Mouse (Mus musculus) cortical plate, adult 2 months (tissue): ENCODE measurements around the gene Bach2. TPM values are rescaled to one million over a fixed set of nuclear protein-coding genes. Genes with fewer than 3 reads are reported as not detected.
A peak's percentile ranks its signal among the peaks of the same experiment; 100 is the strongest.

Experiments
- H3K27ac ChIP-seq: fragments of 200-500 bp; 2 replicates; pipeline ENCODE4 v1.5.1; 2012; ENCODE audit warnings: low read length, control low read depth, inconsistent platforms; ENCODE audit not compliant: insufficient read depth
- H3K4me1 ChIP-seq: fragments of 200-500 bp; 2 replicates; pipeline ENCODE4 v1.6.1; 2011; ENCODE audit warnings: low read length; ENCODE audit not compliant: control insufficient read depth, insufficient read depth
- H3K4me3 ChIP-seq: fragments of 200-500 bp; 2 replicates; pipeline ENCODE4 v1.5.1; 2011; ENCODE audit warnings: mild to moderate bottlenecking, low read length, control low read depth; ENCODE audit not compliant: insufficient read depth
- CTCF ChIP-seq: fragments of 200-500 bp; IDR thresholded peaks from 2 replicates; pipeline ENCODE4 v1.5.1; 2011; ENCODE audit warnings: mild to moderate bottlenecking, control low read depth, low read length; ENCODE audit not compliant: insufficient read depth; ENCODE audit errors: extremely low read depth
- POLR2A ChIP-seq: fragments of 200-500 bp; IDR thresholded peaks from 2 replicates; pipeline ENCODE4 v1.6.1; 2011; ENCODE audit warnings: mild to moderate bottlenecking, low read length, control low read depth; ENCODE audit not compliant: insufficient read depth; ENCODE audit errors: extremely low read depth
- polyA plus RNA-seq: library from polyadenylated mRNA; depleted of rRNA; stranded (reverse); fragments of >200 nt; gene quantifications from 2 replicates; pipeline ENCODE4 v1.2.3, GENCODE M21; 2012

Bach2 gene
- polyA plus RNA-seq, 1 experiment: 5.4 TPM

GRCm38 (mm10) chr4:32246801-32247200 is 8.2 kb downstream of the Bach2 start:
- Histone ChIP-seq H3K4me1 (peaks cover 11% of the 10 kb centered on the region), H3K4me3 (no peak overlapping the region), H3K27ac (no peak overlapping the region)
- TF ChIP-seq CTCF: no peak
- TF ChIP-seq POLR2A: no peak

- peaks cover 9% of the 10 kb centered on the region; the same call in 1 of the 2 replicates for H3K4me1 ChIP-seq
- H3K27ac ChIP-seq: no peak overlapping the region
- TF ChIP-seq POLR2A (no peak), CTCF (no peak)
- H3K4me3 ChIP-seq: no peak overlapping the region
Observed at GRCm38 (mm10) chr4:32247463-32248113, 9.0 kb downstream of the Bach2 start.

GRCm38 (mm10) chr4:32248236-32248635 is 9.6 kb downstream of the Bach2 start:
- TF ChIP-seq POLR2A: no peak
- TF ChIP-seq CTCF: peak; percentile 86
- peaks cover 9% of the 10 kb centered on the region; the same call in 1 of the 2 replicates for H3K4me1 ChIP-seq
- H3K4me3 ChIP-seq: no peak overlapping the region
- no peak overlapping the region for H3K27ac ChIP-seq

- no peak for TF ChIP-seq POLR2A
- no peak overlapping the region for H3K27ac ChIP-seq
Observed at GRCm38 (mm10) chr4:32248990-32249393, 10.4 kb downstream of the Bach2 start.

GRCm38 (mm10) chr4:32249748-32250332 is 11.2 kb downstream of the Bach2 start:
- Histone ChIP-seq H3K27ac (peak overlapping the region; percentile 7; the same call in 1 of the 2 replicates), H3K4me1 (peaks cover 9% of the 10 kb centered on the region; the same call in 1 of the 2 replicates), H3K4me3 (0 out of 2 replicates have a peak overlapping the region, but pooled peaks have one; percentile 14)
- TF ChIP-seq CTCF: no peak
- TF ChIP-seq POLR2A: no peak

More at GRCm38 (mm10) chr4:32248990-32249393, 10.4 kb downstream of the Bach2 start:
- no peak overlapping the region for H3K4me3 ChIP-seq
- peaks cover 9% of the 10 kb centered on the region; the same call in 1 of the 2 replicates for H3K4me1 ChIP-seq

GRCm38 (mm10) chr4:32250333-32251004 is 11.9 kb downstream of the Bach2 start:
- Histone ChIP-seq H3K4me3 (0 out of 2 replicates have a peak overlapping the region, but pooled peaks have one; percentile 14), H3K27ac (peak overlapping the region; percentile 30), H3K4me1 (peaks cover 9% of the 10 kb centered on the region; the same call in 1 of the 2 replicates)
- no peak for TF ChIP-seq POLR2A

GRCm38 (mm10) chr4:32251005-32251365 is 12.4 kb downstream of the Bach2 start:
- Histone ChIP-seq H3K4me1 (peaks cover 9% of the 10 kb centered on the region; the same call in 1 of the 2 replicates), H3K27ac (peak overlapping the region; percentile 30), H3K4me3 (no peak overlapping the region)
- TF ChIP-seq CTCF (no peak), POLR2A (no peak)

GRCm38 (mm10) chr4:32251946-32252672 is 13.5 kb downstream of the Bach2 start:
- Histone ChIP-seq H3K4me3 (no peak overlapping the region), H3K4me1 (peaks cover 7% of the 10 kb centered on the region; the same call in 1 of the 2 replicates), H3K27ac (no peak overlapping the region)
- no peak for TF ChIP-seq POLR2A

GRCm38 (mm10) chr4:32257686-32258085 is 19.1 kb downstream of the Bach2 start:
- TF ChIP-seq CTCF (no peak), POLR2A (no peak)
- Histone ChIP-seq H3K27ac (no peak overlapping the region), H3K4me1 (no peaks in the 10 kb centered on the region), H3K4me3 (no peak overlapping the region)

- no peaks in the 10 kb centered on the region for H3K4me1 ChIP-seq
- H3K4me3 ChIP-seq: no peak overlapping the region
- TF ChIP-seq POLR2A: no peak
- TF ChIP-seq CTCF: no peak
- H3K27ac ChIP-seq: no peak overlapping the region
Observed at GRCm38 (mm10) chr4:32258093-32258492, 19.5 kb downstream of the Bach2 start.
